Mouse (Mus musculus) limb, embryonic 15.5 days (tissue): ENCODE results near the gene Ankrd35. TPM values are rescaled to one million over a fixed set of nuclear protein-coding genes. Genes with fewer than 3 reads are reported as not detected.
"Not testable (repeated sequence)": the region's sequence is repeated elsewhere in the genome, so short reads cannot be mapped to it uniquely, and the experiment has no call there.

Experiments
- ATAC-seq: fragments of 200-750 bp; cut with Nextera tagmentation; 2 replicates; pipeline ENCODE4 v1.8.0; 2017; ENCODE audit warnings: low read depth, moderate TSS enrichment; ENCODE audit not compliant: insufficient number of reproducible peaks, low FRiP score, low TSS enrichment
- H3K27ac ChIP-seq: fragments of 300-500 bp; sonication (generic); 2 replicates; pipeline ENCODE4 v1.5.1; 2015; ENCODE audit warnings: moderate library complexity, mild to moderate bottlenecking, inconsistent platforms
- H3K27me3 ChIP-seq: fragments of 300-500 bp; sonication (generic); 2 replicates; pipeline ENCODE4 v1.6.1; 2015; ENCODE audit warnings: inconsistent platforms
- H3K36me3 ChIP-seq: fragments of 300-500 bp; sonication (generic); 2 replicates; pipeline ENCODE4 v1.6.1; 2015; ENCODE audit warnings: inconsistent platforms
- H3K4me1 ChIP-seq: fragments of 300-500 bp; sonication (generic); 2 replicates; pipeline ENCODE4 v1.6.1; 2015; ENCODE audit warnings: inconsistent platforms
- H3K4me2 ChIP-seq: fragments of 300-500 bp; sonication (generic); 2 replicates; pipeline ENCODE4 v1.6.1; 2015; ENCODE audit warnings: mild to moderate bottlenecking, inconsistent platforms
- H3K4me3 ChIP-seq: fragments of 300-500 bp; sonication (generic); 2 replicates; pipeline ENCODE4 v1.5.1; 2015; ENCODE audit warnings: mild to moderate bottlenecking, inconsistent platforms
- H3K9ac ChIP-seq: fragments of 300-500 bp; sonication (generic); 2 replicates; pipeline ENCODE4 v1.6.1; 2015; ENCODE audit warnings: inconsistent platforms
- H3K9me3 ChIP-seq: fragments of 300-500 bp; sonication (generic); 2 replicates; pipeline ENCODE4 v1.6.1; 2016; ENCODE audit warnings: inconsistent platforms
- WGBS: fragments of 180-500 bp; shearing (Covaris S2); methylation state at CpG from one replicate; pipeline ENCODE4 v1.1.7; 2015; 5-methylcytosine and 5-hydroxymethylcytosine counted together
- polyA plus RNA-seq: library from polyadenylated mRNA; unstranded; fragments of >200 nt; fragmentation: Nextera tagmentation; extraction: Ambion mirVana; gene quantifications from 2 replicates; pipeline ENCODE4 v1.2.1, GENCODE M21; 2015

Gene Ankrd35
- polyA plus RNA-seq, 1 experiment from 2014 or later, result 12.8 TPM

DNA sequence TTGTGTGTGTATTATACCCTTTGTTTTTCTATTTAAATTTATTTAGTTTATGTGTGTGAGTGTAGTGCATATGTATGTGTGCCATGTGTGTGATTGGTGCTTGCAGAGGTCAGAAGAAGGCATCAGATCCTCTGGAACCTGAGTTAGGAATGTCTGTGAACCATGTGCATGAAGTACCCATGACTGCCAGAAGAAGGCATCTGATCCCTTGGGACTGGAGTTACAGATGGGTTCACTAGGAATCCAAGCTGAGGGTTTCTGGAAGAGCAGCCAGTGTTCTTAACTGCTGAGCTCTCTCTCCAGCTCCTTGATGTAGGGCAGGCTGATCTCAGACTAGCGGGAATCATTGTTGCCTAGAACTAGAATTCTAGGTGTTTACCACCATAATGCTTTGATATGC lies 68.1 kb downstream of the Ankrd35 start:
- Histone ChIP-seq H3K27ac (no peak overlapping the region), H3K4me2 (no peak overlapping the region), H3K9ac (no peak overlapping the region), H3K4me1 (peaks cover 3% of the 10 kb centered on the region; the same call in 1 of the 2 replicates), H3K4me3 (no peak overlapping the region), H3K27me3 (no peaks in the 10 kb centered on the region), H3K9me3 (no peaks in the 10 kb centered on the region), H3K36me3 (no peaks in the 10 kb centered on the region)
- 83% methylated on average over 1 of the region's 1 CpGs for WGBS
- ATAC-seq, result no peak

DNA sequence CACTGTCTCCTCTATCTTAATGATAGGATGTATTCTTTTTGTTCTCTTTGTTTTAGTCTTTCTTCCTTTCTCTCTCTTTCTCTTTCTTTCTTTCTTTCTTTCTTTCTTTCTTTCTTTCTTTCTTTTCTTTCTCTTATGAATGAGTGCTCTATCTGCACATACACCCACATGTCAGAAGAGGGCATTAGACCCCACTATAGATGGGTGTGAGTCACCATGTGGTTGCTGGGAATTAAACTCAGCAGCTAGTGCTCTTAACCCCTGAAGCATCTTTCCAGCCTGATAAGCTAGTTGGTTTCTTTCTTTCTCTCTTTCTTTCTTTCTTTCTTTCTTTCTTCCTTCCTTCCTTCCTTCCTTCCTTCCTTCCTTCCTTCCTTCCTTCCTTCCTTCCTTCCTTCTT lies 70.3 kb downstream of the Ankrd35 start:
- H3K9me3 ChIP-seq, H3K4me1 ChIP-seq, ATAC-seq, H3K27ac ChIP-seq, H3K9ac ChIP-seq, H3K4me3 ChIP-seq, H3K27me3 ChIP-seq, H3K4me2 ChIP-seq, H3K36me3 ChIP-seq: not testable (repeated sequence)

Other genes with a start within 250 kb of the Ankrd35 start
- 0.22 and 0.55 TPM in 2 replicates for gene BC107364, start 217.8 kb upstream of the Ankrd35 start, polyA plus RNA-seq
- gene Hfe2, start 145.0 kb upstream of the Ankrd35 start, polyA plus RNA-seq, result 8.7 and 18.4 TPM in 2 replicates
- 151 and 157 TPM in 2 replicates for gene Txnip, start 112.2 kb upstream of the Ankrd35 start, polyA plus RNA-seq
- gene Gm16253, start 93.1 kb upstream of the Ankrd35 start, polyA plus RNA-seq, result 0.82 and 1.2 TPM in 2 replicates
- 38.9 and 42.0 TPM in 2 replicates for gene Polr3gl, start 76.0 kb upstream of the Ankrd35 start, polyA plus RNA-seq
- 1.9 and 2.7 TPM in 2 replicates for gene Ankrd34a, start 73.5 kb upstream of the Ankrd35 start, polyA plus RNA-seq
- 7.7 and 9.4 TPM in 2 replicates for gene Lix1l, start 69.0 kb upstream of the Ankrd35 start, polyA plus RNA-seq
- 102 and 120 TPM in 2 replicates for gene Rbm8a, start 40.2 kb upstream of the Ankrd35 start, polyA plus RNA-seq
- gene Pex11b, start 34.8 kb upstream of the Ankrd35 start, polyA plus RNA-seq, result 56.6 and 57.5 TPM in 2 replicates
- gene Gm42957, start 34.7 kb upstream of the Ankrd35 start, polyA plus RNA-seq, result 0.29 and 0.37 TPM in 2 replicates
- 4.9 and 5.7 TPM in 2 replicates for gene Itga10, start 24.5 kb upstream of the Ankrd35 start, polyA plus RNA-seq
- 65.2 and 66.5 TPM in 2 replicates for gene Pias3, start 26.3 kb downstream of the Ankrd35 start, polyA plus RNA-seq
- gene Nudt17, start 38.4 kb downstream of the Ankrd35 start, polyA plus RNA-seq, result 16.8 and 17.9 TPM in 2 replicates
- gene Polr3c, start 57.5 kb downstream of the Ankrd35 start, polyA plus RNA-seq, result 28.0 and 29.7 TPM in 2 replicates
- 37.8 and 37.9 TPM in 2 replicates for gene Rnf115, start 57.5 kb downstream of the Ankrd35 start, polyA plus RNA-seq
- 0.06 TPM in 1 of 2 replicates, not detected in the other for gene Pdzk1, start 159.2 kb downstream of the Ankrd35 start, polyA plus RNA-seq
- gene Cd160, start 159.2 kb downstream of the Ankrd35 start, polyA plus RNA-seq, result 0.14 and 0.20 TPM in 2 replicates
- gene Gja5, start 234.6 kb downstream of the Ankrd35 start, polyA plus RNA-seq, result 26.0 and 29.3 TPM in 2 replicates
- 40.2 and 40.5 TPM in 2 replicates for gene Gpr89, start 235.2 kb downstream of the Ankrd35 start, polyA plus RNA-seq